Mouse (Mus musculus) CD4-positive, CD25-positive, alpha-beta regulatory T cell, adult 2 months (primary cell): Measurements from ENCODE around the gene Cradd.
A peak's percentile ranks its signal among the peaks of the same experiment; 100 is the strongest.

Experiments used
- DNase-seq: peaks from one replicate; pipeline ENCODE4 v3.0.0-alpha.2; 2012; ENCODE audit warnings: low read depth, low spot score

Cradd gene

DNA sequence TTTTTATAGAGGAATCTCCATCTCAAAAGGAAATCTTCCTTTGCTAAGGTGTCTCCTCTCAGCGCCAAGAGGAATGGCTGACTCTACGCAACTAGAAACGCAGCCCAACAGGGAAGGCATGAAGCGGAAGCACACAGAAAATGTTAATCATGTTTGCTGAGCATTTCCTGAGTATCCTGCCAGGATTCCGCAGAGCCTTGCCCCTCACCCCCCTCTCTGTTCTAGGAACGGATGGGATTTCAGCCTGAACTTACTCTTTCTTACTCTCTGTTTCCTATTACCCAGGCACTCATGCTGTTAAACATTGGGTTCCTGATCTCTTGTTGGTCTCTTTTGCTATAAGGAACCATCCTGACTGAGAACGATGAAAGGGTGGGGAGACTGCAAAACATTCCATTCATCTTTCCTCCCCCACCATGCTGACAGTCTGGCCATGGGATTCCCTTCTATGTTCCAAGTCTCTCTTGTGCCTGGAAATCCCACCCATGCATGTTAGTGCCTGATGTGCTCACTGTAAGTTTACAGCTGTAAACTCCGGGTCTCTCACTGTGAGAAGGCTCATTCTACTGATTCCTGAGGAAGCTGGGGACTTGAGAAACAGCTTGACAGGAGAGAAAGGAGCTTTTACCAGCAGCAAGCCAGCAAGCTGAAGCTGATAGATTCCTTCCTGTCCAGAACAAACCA is 161.1 kb downstream of the Cradd start:
- no peak for DNase-seq

DNA sequence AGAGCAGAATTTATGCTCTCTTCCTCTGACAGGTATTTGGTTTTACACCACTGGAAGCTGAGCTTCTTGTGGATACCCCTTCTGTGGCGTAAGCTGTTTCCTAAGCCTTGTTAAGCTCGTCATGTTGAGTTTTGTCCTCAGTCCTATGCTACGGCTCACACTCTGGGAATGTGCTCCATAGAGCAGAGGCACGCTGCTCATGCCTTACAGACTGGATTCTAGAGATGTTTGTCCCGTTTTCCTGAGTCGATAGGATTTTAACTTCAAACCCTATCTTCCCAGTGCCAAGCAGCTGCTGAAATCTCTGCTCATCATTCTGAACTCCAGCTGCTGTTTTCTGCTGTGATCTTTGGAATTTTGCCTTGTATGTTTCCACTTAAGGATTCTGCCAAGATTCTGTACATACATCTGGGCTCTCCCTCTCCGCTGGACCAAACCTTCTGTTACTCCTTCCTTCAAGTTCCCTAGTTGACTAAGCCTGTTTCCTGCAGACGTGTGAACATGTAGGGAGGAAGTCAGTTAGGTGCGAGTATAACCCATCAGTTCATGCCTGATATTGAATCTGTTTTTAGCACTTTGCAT is 164.2 kb downstream of the Cradd start:
- DNase-seq, result no peak

DNA sequence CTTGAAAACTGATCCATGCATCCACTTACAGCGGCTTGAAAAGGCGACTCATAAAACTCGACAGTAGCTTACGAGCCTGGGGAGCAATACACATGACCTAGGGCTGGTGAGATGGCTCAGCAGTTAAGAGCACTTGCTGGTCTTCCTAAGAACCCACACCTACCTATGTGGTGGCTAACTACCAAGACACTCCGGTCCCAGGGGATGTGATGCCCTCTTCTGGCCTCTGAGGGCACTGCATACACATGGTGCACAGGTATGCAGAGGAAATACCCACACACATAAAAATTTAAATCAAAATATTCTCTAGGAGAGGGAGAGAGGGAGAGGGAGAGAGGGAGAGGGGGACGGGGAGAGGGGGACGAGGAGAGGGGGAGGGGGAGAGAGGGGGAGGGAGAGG is 167.5 kb downstream of the Cradd start:
- DNase-seq, result peak; percentile 29

DNA sequence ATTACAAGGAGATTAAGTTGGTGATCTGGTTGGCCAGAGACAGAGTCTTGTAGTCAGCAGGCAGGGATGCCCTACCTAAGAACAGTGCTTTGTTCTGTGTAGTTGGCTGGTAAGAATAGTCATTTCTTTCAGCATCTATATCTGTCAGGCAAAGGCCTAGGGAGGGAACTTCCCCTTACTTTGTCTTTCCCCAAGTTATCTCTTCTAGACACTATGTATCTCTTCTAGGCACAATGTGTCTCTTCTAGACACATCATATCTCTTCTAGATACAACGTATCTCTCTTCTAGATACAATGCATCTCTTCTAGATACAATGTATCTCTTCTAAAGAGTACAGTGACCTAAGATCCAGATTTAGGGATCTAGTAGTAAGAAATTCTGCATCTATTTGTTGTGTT is 169.3 kb downstream of the Cradd start:
- no peak for DNase-seq

DNA sequence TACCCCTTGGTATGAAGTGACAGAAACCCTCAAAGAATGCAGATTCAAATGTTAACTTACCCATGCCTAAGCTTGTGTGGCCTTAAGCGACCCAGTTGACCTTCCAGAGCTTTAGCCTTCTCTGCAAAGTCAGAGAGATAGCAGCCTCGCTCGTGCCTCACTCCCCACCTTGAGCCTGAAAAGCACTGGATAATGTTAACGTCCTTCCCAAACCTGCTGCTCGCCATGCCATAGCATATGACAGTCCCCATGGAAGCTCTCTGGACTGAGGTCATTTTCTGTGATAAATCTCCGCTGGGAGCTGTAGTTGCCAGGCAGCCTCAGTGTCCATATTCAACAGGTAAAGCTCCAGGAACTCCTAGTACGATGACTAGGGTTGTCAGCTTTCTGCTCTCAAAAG is 170.7 kb downstream of the Cradd start:
- DNase-seq, result no peak

DNA sequence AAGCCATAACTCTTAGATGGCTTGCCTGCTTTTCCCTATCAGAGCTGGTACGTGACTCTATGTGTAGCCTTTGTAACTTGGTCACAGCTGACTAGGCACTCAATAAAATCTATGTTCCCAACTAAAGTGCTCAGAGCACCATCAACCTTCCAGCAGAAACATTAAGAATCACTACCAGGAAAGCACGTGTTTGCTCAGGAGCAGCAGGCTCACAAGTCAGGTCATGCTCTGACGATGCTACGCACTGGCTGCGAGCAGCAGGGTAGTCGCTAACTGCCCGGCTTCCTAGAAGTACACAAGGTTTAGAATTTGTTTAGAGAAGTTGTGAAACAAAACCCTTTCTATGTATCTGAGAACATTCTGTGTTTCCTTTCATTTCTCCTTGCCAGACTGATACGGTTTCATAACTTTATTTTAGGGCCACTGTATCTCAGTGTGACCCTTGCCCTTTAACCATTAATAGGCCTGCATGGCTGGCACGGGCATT is 171.4 kb downstream of the Cradd start:
- no peak for DNase-seq

GRCm38 (mm10) chr10:95151012-95151768 is 172.7 kb downstream of the Cradd start:
- no peak for DNase-seq

- no peak for DNase-seq
Observed at GRCm38 (mm10) chr10:95149666-95150065, 174.3 kb downstream of the Cradd start.

GRCm38 (mm10) chr10:95148641-95149040 is 175.3 kb downstream of the Cradd start:
- DNase-seq, result no peak

- DNase-seq, result peak; percentile 9
Observed at GRCm38 (mm10) chr10:95147136-95147901, 176.6 kb downstream of the Cradd start.

GRCm38 (mm10) chr10:95146491-95146890 is 177.4 kb downstream of the Cradd start:
- DNase-seq, result peak; percentile 46

DNA sequence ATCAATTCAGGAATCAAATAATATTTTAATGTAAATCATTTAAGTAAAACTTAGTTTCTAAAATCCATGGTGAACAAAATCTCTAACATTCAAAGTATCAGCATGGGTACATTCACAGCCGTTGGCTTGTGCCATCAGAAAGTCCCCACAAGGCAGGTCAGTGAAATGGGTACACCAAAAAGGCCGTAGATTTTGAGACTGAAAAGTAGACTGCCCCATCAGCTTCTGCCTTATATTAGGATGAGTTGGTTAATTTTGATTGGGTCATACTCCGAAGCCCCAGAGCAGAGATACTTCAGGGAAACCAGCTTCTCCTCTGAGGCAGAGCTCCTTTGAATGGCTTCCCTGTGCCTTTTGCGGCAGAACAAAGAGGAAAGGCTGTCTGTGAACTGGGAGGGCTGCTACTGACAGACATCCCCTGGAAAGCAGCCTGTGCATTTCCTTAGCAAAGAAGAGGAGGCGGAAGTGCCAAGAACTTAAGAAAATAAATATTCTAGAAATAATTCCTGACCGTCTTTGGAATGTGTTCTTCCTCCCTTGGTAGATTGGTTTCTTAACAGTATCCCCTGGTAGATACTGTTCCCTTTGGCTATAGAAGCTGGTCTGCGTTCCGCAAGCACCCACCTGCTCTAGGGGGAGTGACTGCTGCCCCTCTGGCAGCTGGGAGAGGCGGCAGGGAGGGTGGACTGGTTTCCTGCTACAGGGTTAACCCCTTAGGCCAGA is 178.6 kb downstream of the Cradd start:
- no peak for DNase-seq

GRCm38 (mm10) chr10:95144414-95145130 is 179.4 kb downstream of the Cradd start:
- no peak for DNase-seq

- DNase-seq, result no peak
Observed at GRCm38 (mm10) chr10:95143446-95144114, 180.4 kb downstream of the Cradd start.

- peak; percentile 20 for DNase-seq
Observed at GRCm38 (mm10) chr10:95142844-95143435, 181.0 kb downstream of the Cradd start.

- no peak for DNase-seq
Observed at GRCm38 (mm10) chr10:95141075-95141474, 182.9 kb downstream of the Cradd start.

- DNase-seq, result no peak
Observed at GRCm38 (mm10) chr10:95140191-95140590, 183.7 kb downstream of the Cradd start.

- DNase-seq, result no peak
Observed at GRCm38 (mm10) chr10:95139645-95140044, 184.3 kb downstream of the Cradd start.

GRCm38 (mm10) chr10:95133057-95133456 is 190.9 kb downstream of the Cradd start:
- no peak for DNase-seq
